Mouse (Mus musculus) cerebellum, adult 2 months (tissue): ENCODE data around the gene Cacna1d.

Experiments used
- CTCF ChIP-seq: fragments of 200-500 bp; IDR thresholded peaks from 2 replicates; pipeline ENCODE4 v1.5.1; 2011; ENCODE audit warnings: low read depth, mild to moderate bottlenecking, control low read depth, low read length, moderate library complexity, borderline replicate concordance; ENCODE audit not compliant: insufficient read depth
- POLR2A ChIP-seq: fragments of 200-500 bp; IDR thresholded peaks from 2 replicates; pipeline ENCODE4 v1.6.1; 2011; ENCODE audit warnings: low read length, control low read depth, borderline replicate concordance; ENCODE audit not compliant: insufficient read depth

GRCm38 (mm10) chr14:30130092-30130491 is 361.2 kb downstream of the Cacna1d start:
- no peak for TF ChIP-seq CTCF
- TF ChIP-seq POLR2A, result no peak
